Mouse (Mus musculus) embryonic facial prominence, embryonic 11.5 days (tissue): Measurements from ENCODE around the gene Gm6592. TPM values are rescaled to one million over a fixed set of nuclear protein-coding genes. Genes with fewer than 3 reads are reported as not detected.

Source experiments
- ATAC-seq: fragments of 200-750 bp; cut with Nextera tagmentation; replicated peaks from 2 replicates; pipeline ENCODE4 v1.8.0; 2017; ENCODE audit warnings: low read depth; ENCODE audit not compliant: insufficient number of reproducible peaks, low FRiP score, low TSS enrichment
- DNase-seq: peaks from one replicate; pipeline ENCODE4 v3.0.0-alpha.2; 2015; ENCODE audit warnings: low spot score
- H3K27ac ChIP-seq: fragments of 300-500 bp; sonication (generic); replicated peaks from 2 replicates; pipeline ENCODE4 v1.5.1; 2014; ENCODE audit warnings: mild to moderate bottlenecking, low read depth, low read length, control low read depth
- H3K27me3 ChIP-seq: fragments of 300-500 bp; sonication (generic); 2 replicates; pipeline ENCODE4 v1.6.1; 2014; ENCODE audit warnings: mild to moderate bottlenecking, low read length, moderate library complexity, mixed read lengths; ENCODE audit not compliant: control insufficient read depth, insufficient read depth
- H3K36me3 ChIP-seq: fragments of 300-500 bp; sonication (generic); replicated peaks from 2 replicates; pipeline ENCODE4 v1.6.1; 2014; ENCODE audit warnings: low read depth, mild to moderate bottlenecking, low read length, moderate library complexity, mixed read lengths; ENCODE audit not compliant: control insufficient read depth, insufficient read depth
- H3K4me1 ChIP-seq: fragments of 300-500 bp; sonication (generic); 2 replicates; pipeline ENCODE4 v1.6.1; 2014; ENCODE audit warnings: low read length, mixed read lengths; ENCODE audit not compliant: control insufficient read depth, insufficient read depth
- H3K4me2 ChIP-seq: fragments of 300-500 bp; sonication (generic); 2 replicates; pipeline ENCODE4 v1.6.1; 2014; ENCODE audit warnings: low read depth, mild to moderate bottlenecking, control low read depth, low read length, moderate library complexity
- H3K4me3 ChIP-seq: fragments of 300-500 bp; sonication (generic); 2 replicates; pipeline ENCODE4 v1.5.1; 2014; ENCODE audit warnings: low read depth, low read length, control low read depth
- H3K9ac ChIP-seq: fragments of 300-500 bp; sonication (generic); replicated peaks from 2 replicates; pipeline ENCODE4 v1.6.1; 2014; ENCODE audit warnings: mild to moderate bottlenecking, control low read depth, low read length
- H3K9me3 ChIP-seq: fragments of 300-500 bp; sonication (generic); replicated peaks from 2 replicates; pipeline ENCODE4 v1.6.1; 2016; ENCODE audit warnings: mild to moderate bottlenecking, low read length, inconsistent platforms, mixed read lengths; ENCODE audit not compliant: control insufficient read depth
- WGBS: fragments of 180-500 bp; shearing (Covaris S2); extraction: QIAGEN DNeasy Blood & Tissue Kit; methylation state at CpG from one replicate; pipeline ENCODE4 v1.1.7; 2014; 5-methylcytosine and 5-hydroxymethylcytosine counted together
- polyA plus RNA-seq: library from polyadenylated mRNA; unstranded; fragments of >200 nt; fragmentation: Nextera tagmentation; extraction: Ambion mirVana; gene quantifications from 2 replicates; pipeline ENCODE4 v1.2.1, GENCODE M21; 2014

Gm6592 gene
- polyA plus RNA-seq, 1 experiment from 2014 or later = not detected

GRCm38 (mm10) chrX:8892343-8893155 lies 48.8 kb downstream of the Gm6592 start, which contains the start of gene B630019K06Rik:
B630019K06Rik (plus strand) TSS chrX:8892382.
- ATAC-seq = peak; percentile 89
- 13% methylated on average over 37 of the region's 95 CpGs for WGBS
- peak within 1 kb of the TSS; percentile 52 for H3K4me3 ChIP-seq
- no peaks in the 10 kb centered on the region for H3K36me3 ChIP-seq
- peak; percentile 48 for DNase-seq
- peak within 1 kb of the TSS; percentile 69 for H3K9ac ChIP-seq
- no peaks in the 10 kb centered on the region for H3K27me3 ChIP-seq
- no peaks in the 10 kb centered on the region for H3K4me1 ChIP-seq
- H3K4me2 ChIP-seq = peak within 1 kb of the TSS; percentile 66
- H3K9me3 ChIP-seq = no peaks in the 10 kb centered on the region
- H3K27ac ChIP-seq = peak within 1 kb of the TSS; percentile 56

- H3K27me3 ChIP-seq = no peaks in the 10 kb centered on the region
- H3K4me3 ChIP-seq = peak overlapping the region; percentile 52
- H3K27ac ChIP-seq = peak overlapping the region; percentile 56; the same call in 1 of the 2 replicates
- H3K36me3 ChIP-seq = no peaks in the 10 kb centered on the region
- DNase-seq (peak; percentile 21), ATAC-seq (peak; percentile 76)
- H3K4me1 ChIP-seq = no peaks in the 10 kb centered on the region
- H3K9me3 ChIP-seq = no peaks in the 10 kb centered on the region
- peak overlapping the region; percentile 66 for H3K4me2 ChIP-seq
- 12% methylated on average over 24 of the region's 42 CpGs for WGBS
- H3K9ac ChIP-seq = peak overlapping the region; percentile 69
Observed at GRCm38 (mm10) chrX:8893182-8893651, 49.4 kb downstream of the Gm6592 start.

Other genes starting within 250 kb of the Gm6592 start
- gene Ssxb8, start 153.2 kb upstream of the Gm6592 start, polyA plus RNA-seq = not detected in 2 replicates
- not detected in 2 replicates for gene Ssx9, start 95.6 kb upstream of the Gm6592 start, polyA plus RNA-seq
- gene Ssxb5, start 40.3 kb upstream of the Gm6592 start, polyA plus RNA-seq = not detected in 2 replicates
- not detected in 2 replicates for gene Gm5751, start 30.3 kb downstream of the Gm6592 start, polyA plus RNA-seq
- gene B630019K06Rik, start 48.4 kb downstream of the Gm6592 start, polyA plus RNA-seq = 5.5 and 5.8 TPM in 2 replicates
- not detected in 2 replicates for gene Fthl17b, start 119.0 kb downstream of the Gm6592 start, polyA plus RNA-seq
- gene Fthl17c, start 132.6 kb downstream of the Gm6592 start, polyA plus RNA-seq = not detected in 2 replicates
- not detected in 2 replicates for gene Fthl17d, start 142.8 kb downstream of the Gm6592 start, polyA plus RNA-seq
- not detected in 2 replicates for gene Fthl17e, start 189.5 kb downstream of the Gm6592 start, polyA plus RNA-seq
- not detected in 2 replicates for gene Fthl17f, start 219.0 kb downstream of the Gm6592 start, polyA plus RNA-seq